Mouse (Mus musculus): ENCODE results near the gene Zfp467. TPM values are rescaled to one million over a fixed set of nuclear protein-coding genes. Genes with fewer than 3 reads are reported as not detected.

Gene Zfp467
- 4.9 and 10.8 TPM in 2 replicates for total RNA-seq (2017)

DNA sequence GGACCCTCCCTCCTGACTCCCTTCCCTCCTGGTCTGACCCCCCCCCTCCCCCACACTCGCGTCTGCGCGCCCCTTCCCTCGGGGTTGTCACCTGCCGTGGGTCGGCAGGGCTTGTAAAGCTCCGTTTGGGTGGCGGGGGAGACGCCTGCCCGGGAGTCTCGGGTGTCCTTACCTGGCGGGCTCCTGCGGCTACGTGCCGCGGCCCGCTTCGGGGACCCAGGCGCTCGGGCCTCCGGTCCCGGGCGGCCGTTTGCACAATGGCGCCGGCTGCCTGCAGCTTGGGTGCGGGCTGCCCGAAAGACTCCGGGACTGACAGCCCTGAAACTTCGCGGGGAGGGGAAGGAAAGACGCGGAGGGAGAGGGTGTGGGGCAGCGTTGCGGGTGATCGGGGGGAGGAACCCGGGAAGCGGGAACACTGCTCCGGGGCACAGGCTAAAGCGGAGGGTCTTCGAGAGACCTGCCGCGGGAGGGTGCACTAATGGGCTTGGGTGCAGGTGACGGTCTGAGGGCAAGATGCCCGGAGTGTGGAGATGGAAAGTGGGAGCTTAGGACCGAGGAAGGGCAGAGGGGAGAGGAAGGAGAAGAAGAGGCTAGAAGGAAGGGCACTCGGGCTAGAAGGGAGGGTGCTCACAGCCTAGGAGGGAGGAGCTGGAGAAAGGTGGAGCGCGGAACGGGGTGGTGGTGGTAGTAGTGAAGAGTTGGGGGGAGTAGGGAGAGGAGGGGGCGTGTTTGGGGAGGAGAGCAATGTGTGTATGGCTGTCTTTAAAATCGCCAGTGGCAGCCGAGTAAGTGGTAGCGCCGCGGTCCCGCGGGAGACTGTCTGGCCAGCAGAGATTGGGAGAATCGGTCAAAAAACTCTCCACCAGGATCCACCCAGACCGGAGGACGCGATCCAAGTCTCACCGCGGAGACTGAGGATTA, at the start of gene Zfp467:
Zfp467 (minus strand) TSS at position 645 of the 921 bp plus-strand sequence.
- no peak for ATAC-seq (ENCODE audit: extremely low read depth, insufficient number of reproducible peaks, low FRiP score, poor library complexity, severe bottlenecking)

DNA sequence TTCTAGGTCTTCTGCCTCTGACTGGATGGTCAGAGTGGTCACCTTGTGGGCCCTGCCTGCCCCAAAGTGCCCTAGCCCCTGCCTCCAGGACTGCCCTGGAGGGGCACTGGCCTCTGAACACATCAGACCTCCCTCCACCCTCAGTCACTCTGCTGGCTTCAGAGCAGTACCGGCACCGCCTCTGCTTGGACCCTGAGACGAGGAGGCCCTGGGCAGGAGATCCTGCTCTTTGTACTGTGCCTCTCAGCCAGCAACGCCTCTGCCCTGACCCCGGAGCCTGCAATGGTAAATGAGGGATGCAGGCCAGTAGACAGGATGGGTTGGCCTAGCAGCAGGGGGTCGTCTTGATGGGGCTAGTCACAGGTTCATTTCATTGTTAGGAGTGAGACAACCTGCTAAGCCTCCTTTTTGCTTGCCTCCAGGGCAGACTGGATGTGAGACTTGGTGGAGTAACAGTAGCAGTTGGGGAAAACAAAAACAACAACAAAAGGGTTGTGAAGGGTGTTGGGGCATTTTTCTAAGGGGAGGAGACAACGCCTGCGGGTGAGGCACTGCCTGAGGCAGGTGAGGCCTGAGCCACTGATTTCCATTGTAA, 47.6 kb upstream of the Zfp467 start:
- no peak for ATAC-seq (ENCODE audit: extremely low read depth, insufficient number of reproducible peaks, low FRiP score, poor library complexity, severe bottlenecking)

DNA sequence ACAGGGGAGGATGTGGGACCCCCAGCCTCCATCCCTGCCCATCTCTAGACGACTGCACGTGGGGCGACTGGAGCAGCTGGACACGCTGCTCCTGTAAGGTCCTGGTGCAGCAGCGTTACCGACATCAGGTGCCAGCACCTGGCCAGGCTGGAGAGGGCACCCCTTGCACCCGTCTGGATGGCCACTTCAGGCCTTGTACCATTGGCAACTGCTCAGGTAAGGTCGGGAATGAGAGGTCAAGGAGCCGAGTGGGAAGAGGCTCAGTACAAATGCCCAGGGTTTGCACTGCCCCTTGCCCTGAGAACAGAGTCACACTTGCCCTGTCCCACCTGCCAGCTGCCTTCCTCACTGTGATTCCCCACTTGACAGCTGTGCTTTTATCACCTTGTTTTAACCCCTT, 45.7 kb upstream of the Zfp467 start:
- ATAC-seq (ENCODE audit: extremely low read depth, insufficient number of reproducible peaks, low FRiP score, poor library complexity, severe bottlenecking) = no peak

DNA sequence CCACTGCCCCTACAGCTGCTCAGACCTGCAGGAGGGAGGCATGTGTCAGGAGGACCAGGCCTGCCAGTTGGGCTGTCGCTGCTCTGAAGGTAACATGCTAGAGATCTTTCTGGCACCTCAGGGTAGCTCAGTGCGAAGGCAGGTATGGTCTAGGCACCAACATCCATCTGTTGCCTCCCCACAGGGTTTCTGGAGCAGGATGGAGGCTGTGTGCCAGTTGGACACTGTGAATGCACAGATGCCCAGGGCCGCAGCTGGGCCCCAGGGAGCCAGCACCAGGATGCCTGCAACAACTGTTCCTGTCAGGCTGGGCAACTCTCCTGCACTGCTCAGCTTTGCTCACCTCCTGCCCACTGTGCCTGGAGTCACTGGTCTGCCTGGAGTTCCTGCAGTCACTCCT, 44.1 kb upstream of the Zfp467 start:
- no peak for ATAC-seq (ENCODE audit: extremely low read depth, insufficient number of reproducible peaks, low FRiP score, poor library complexity, severe bottlenecking)

DNA sequence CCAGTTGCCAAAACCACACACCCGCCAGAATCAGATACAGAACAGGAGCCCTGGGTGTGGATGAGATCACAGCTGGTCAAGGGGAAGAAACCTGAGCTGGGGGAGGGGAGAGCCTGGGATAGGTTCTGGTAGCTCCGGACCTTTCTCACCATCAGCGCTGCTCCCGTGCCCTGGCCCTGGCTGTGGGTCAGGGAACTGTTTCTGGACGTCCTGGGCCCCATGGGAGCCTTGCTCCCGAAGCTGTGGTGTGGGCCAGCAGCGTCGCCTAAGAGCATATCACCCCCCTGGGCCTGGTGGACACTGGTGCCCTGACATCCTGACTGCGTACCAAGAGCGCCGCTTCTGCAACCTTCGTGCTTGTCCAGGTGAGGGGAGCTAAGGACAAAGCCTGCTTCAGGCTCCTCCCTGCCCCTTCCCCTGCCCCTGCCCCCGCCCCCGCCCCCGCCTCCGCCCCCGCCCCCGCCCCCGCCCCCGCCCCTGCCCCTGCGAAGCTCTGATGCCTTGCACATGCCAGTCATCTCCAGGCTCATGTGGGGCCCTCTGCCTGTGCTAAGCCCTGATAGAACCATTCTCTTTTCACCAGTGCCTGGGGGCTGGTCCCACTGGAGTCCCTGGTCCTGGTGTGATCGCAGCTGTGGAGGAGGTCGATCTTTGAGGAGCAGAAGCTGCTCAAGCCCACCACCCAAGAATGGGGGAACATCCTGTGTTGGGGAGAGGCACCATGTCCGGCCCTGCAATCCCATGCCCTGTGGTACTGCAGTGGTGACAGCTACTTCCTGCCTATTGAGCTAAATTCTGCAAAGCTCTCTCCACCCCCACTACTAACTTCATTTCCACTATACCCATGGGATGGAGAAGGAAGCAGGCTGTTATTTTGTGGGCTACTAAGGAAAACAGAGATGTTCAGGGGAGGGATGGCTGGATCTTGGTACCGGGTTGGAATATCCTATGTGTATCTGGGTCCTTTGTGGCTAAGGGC, 42.4 kb upstream of the Zfp467 start:
- no peak for ATAC-seq (ENCODE audit: extremely low read depth, insufficient number of reproducible peaks, low FRiP score, poor library complexity, severe bottlenecking)

GRCm38 (mm10) chr6:48482501-48482900, 36.9 kb upstream of the Zfp467 start:
- no peak for ATAC-seq (ENCODE audit: extremely low read depth, insufficient number of reproducible peaks, low FRiP score, poor library complexity, severe bottlenecking)

GRCm38 (mm10) chr6:48478446-48478845, 32.8 kb upstream of the Zfp467 start:
- no peak for ATAC-seq (ENCODE audit: extremely low read depth, insufficient number of reproducible peaks, low FRiP score, poor library complexity, severe bottlenecking)

DNA sequence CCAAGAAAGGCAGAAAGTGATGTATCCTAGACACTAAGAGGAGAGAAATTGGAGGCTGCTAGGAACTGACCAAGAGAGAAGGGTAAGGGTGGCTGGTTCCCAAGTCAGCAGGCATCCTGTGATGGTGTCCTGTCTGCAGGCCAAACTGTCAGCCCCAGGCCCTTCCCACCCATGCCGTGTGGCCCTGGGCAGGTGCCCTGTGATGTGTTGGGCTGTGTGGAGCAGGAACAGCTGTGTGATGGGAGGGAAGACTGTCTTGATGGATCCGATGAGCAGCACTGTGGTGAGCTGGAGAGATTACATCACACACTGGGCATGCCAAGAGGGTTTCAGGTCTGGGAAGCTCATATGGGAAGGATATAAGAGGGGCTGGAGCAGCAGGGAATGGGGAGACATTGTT, 25.1 kb upstream of the Zfp467 start:
- ATAC-seq (ENCODE audit: extremely low read depth, insufficient number of reproducible peaks, low FRiP score, poor library complexity, severe bottlenecking) = no peak

GRCm38 (mm10) chr6:48467490-48467889, 21.9 kb upstream of the Zfp467 start:
- no peak for ATAC-seq (ENCODE audit: extremely low read depth, insufficient number of reproducible peaks, low FRiP score, poor library complexity, severe bottlenecking)

- ATAC-seq (ENCODE audit: extremely low read depth, insufficient number of reproducible peaks, low FRiP score, poor library complexity, severe bottlenecking) = no peak
Measured at GRCm38 (mm10) chr6:48466715-48467114, 21.1 kb upstream of the Zfp467 start.

DNA sequence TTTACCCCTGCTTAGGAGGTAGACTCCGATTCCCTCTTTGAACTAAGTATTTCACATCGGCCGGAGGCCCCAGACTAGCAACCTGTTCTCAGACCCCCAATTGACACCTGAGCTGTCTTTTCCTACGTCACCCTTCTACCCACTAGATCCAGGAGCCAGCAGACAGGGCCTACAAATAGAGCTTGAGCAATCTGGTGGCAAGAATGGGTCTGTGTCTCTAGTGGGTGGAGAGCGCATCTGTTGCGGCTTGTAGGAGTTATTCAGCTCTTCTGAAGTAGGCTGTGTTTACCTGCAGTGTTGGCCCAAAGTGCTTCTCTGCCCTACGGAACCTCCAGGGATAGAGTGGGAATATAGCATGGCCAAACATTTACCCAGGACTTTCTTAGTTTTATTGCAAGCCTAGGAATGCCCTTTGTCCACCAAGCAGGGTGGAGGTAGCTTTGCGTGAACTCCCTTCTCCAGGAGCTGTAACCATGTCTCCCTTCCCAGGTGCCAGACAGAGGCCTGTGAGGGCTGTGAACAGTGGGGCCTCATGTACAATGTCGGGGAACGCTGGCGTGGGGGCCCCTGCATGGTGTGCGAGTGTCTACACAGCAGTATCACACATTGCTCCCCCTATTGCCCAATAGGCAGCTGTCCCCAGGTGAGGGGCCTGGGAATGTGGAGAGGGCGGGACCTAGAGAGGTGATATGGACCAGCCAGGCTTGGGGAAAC, 19.5 kb upstream of the Zfp467 start:
- no peak for ATAC-seq (ENCODE audit: extremely low read depth, insufficient number of reproducible peaks, low FRiP score, poor library complexity, severe bottlenecking)

DNA sequence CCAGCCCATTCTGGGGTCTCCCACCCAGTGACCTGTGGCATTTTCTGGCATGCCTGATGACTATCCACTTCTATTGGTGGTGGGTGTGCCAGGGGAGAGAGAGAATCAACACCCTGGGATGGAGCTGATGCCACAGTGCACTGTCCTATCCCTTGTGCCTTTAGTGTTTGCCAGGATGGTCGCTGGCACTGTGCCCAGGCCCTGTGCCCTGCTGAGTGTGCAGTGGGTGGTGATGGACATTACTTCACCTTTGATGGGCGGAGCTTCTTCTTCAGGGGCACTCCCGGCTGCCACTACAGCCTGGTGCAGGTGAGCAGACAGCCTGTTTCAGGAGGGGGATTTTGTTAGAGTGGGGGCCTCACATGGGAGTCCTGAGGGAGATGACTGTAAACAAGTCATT, 7.1 kb upstream of the Zfp467 start:
- ATAC-seq (ENCODE audit: extremely low read depth, insufficient number of reproducible peaks, low FRiP score, poor library complexity, severe bottlenecking) = no peak

- ATAC-seq (ENCODE audit: extremely low read depth, insufficient number of reproducible peaks, low FRiP score, poor library complexity, severe bottlenecking) = no peak
Measured at GRCm38 (mm10) chr6:48452151-48452550, 6.5 kb upstream of the Zfp467 start.

DNA sequence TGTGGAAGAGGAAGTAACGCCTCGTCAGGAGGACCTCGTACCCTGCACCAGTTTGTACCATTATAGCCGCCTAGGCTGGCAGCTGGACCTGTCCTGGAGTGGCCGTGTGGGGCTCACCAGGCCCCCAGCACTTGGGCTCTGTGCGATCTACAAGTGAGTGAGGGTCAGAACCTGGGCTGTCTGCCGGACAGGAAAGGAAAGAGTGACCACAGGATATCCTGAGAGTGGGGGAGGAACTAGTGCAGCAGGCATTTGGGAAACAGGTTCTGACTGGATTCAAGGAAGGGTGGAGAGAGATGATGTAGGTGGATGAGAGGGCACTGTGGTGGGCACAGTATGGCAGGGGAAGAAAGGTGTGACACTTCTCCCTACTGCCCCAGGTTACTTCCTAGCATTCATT, 2.9 kb upstream of the Zfp467 start:
- no peak for ATAC-seq (ENCODE audit: extremely low read depth, insufficient number of reproducible peaks, low FRiP score, poor library complexity, severe bottlenecking)

GRCm38 (mm10) chr6:48447929-48448328, 2.3 kb upstream of the Zfp467 start, which contains the start of gene Sspo:
Gene Sspo (plus strand): TSS chr6:48448229.
- ATAC-seq (ENCODE audit: extremely low read depth, insufficient number of reproducible peaks, low FRiP score, poor library complexity, severe bottlenecking) = no peak

DNA sequence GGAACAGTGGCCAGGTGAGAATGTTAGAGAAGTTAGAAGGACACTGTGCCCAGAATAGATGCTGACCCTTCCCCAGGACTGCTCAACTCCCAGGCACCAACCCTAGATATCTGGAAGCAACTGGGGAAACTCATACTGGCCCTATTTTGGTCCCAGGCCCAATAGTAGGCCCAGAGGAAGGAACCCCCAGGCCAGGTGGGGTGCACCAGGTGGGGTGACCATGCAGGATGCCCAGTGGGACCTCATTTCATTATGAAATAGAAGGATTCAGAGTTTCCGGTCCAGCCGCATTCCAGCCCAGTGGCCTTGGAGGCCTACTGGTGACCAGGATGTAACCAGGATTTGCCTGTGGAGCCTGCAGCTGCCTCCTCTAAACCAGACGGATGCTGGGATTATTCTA, 1.3 kb upstream of the Zfp467 start:
- ATAC-seq (ENCODE audit: extremely low read depth, insufficient number of reproducible peaks, low FRiP score, poor library complexity, severe bottlenecking) = no peak

- ATAC-seq (ENCODE audit: extremely low read depth, insufficient number of reproducible peaks, low FRiP score, poor library complexity, severe bottlenecking) = no peak
Measured at GRCm38 (mm10) chr6:48446256-48446655, 631 bp upstream of the Zfp467 start.

- no peak for ATAC-seq (ENCODE audit: extremely low read depth, insufficient number of reproducible peaks, low FRiP score, poor library complexity, severe bottlenecking)
Measured at GRCm38 (mm10) chr6:48444310-48445180, 1.1 kb downstream of the Zfp467 start.
